Mouse (Mus musculus) G1E (cell line): Measurements from ENCODE around the gene Patz1. TPM values are rescaled to one million over a fixed set of nuclear protein-coding genes. Genes with fewer than 3 reads are reported as not detected.

Experiments
- ATAC-seq: 2 replicates; pipeline ENCODE4 v1.8.0; 2016; ENCODE audit warnings: mild to moderate bottlenecking; ENCODE audit not compliant: insufficient number of reproducible peaks, poor library complexity, low FRiP score, severe bottlenecking; ENCODE audit errors: extremely low read depth
- DNase-seq: peaks from one replicate; pipeline ENCODE4 v3.0.0; 2012; ENCODE audit warnings: low spot score
- H3K27me3 ChIP-seq: 2 replicates; pipeline ENCODE4 v1.6.1; 2012; ENCODE audit warnings: mild to moderate bottlenecking, low read length, inconsistent platforms; ENCODE audit not compliant: insufficient read depth
- H3K36me3 ChIP-seq: replicated peaks from 2 replicates; pipeline ENCODE3; 2012; ENCODE audit warnings: mild to moderate bottlenecking, inconsistent platforms
- H3K4me1 ChIP-seq: 2 replicates; pipeline ENCODE4 v1.6.1; 2012; ENCODE audit warnings: low read depth, low read length, inconsistent platforms, mixed read lengths; ENCODE audit not compliant: insufficient read depth
- H3K4me3 ChIP-seq: 2 replicates; pipeline ENCODE4 v1.5.1; 2012; ENCODE audit warnings: low read depth, mild to moderate bottlenecking, inconsistent platforms, low read length, moderate library complexity, mixed read lengths
- H3K9me3 ChIP-seq: replicated peaks from 2 replicates; pipeline ENCODE4 v1.6.1; 2012; ENCODE audit warnings: inconsistent platforms
- CTCF ChIP-seq: IDR thresholded peaks from 2 replicates; pipeline ENCODE4 v1.5.1; 2012; ENCODE audit warnings: low read depth, low read length, inconsistent platforms, mixed read lengths
- GATA1 ChIP-seq: IDR thresholded peaks from 2 replicates; pipeline ENCODE4 v1.6.1; 2012; ENCODE audit warnings: borderline replicate concordance, low read length, inconsistent platforms, mixed read lengths
- GATA2 ChIP-seq: IDR thresholded peaks from 2 replicates; pipeline ENCODE4 v1.6.1; 2012; ENCODE audit warnings: low read depth, low read length, inconsistent platforms, borderline replicate concordance
- POLR2AphosphoS5 ChIP-seq: IDR thresholded peaks from 2 replicates; pipeline ENCODE4 v1.6.1; 2012; ENCODE audit warnings: low read depth, low read length, inconsistent platforms; ENCODE audit not compliant: insufficient replicate concordance
- TAL1 ChIP-seq: conservative IDR thresholded peaks from 2 replicates; pipeline ENCODE4 v1.6.1; 2012; ENCODE audit warnings: low read depth, low read length, inconsistent platforms, mixed read lengths
- polyA plus RNA-seq: library from polyadenylated mRNA; stranded (reverse); fragments of >175 nt; gene quantifications from 2 replicates; pipeline ENCODE4 v1.2.3, GENCODE M21; 2012
- total RNA-seq, 2 experiments: library from RNA; stranded (forward) in 1 of 2; stranded (reverse) in 1 of 2; fragments of 200-1000 nt in 1 of 2; fragments of >200 nt in 1 of 2; fragmentation: Nextera tagmentation in 1 of 2; gene quantifications; 2 replicates each; pipeline ENCODE4 v1.2.3; 2014 to 2017

Gene Patz1
- total and polyA plus RNA-seq, 3 experiments = 56.5 to 112 (median 71.9) TPM

GRCm38 (mm10) chr11:3318286-3318685 lies 29.6 kb downstream of the Patz1 start:
- Histone ChIP-seq H3K27me3 (no peaks in the 10 kb centered on the region), H3K4me1 (peaks cover 10% of the 10 kb centered on the region), H3K36me3 (peaks cover 59% of the 10 kb centered on the region), H3K9me3 (no peaks in the 10 kb centered on the region), H3K4me3 (no peak overlapping the region)
- ATAC-seq (no peak), DNase-seq (no peak)
- TF ChIP-seq CTCF (no peak), GATA1 (no peak), TAL1 (no peak), POLR2AphosphoS5 (no peak)

DNA sequence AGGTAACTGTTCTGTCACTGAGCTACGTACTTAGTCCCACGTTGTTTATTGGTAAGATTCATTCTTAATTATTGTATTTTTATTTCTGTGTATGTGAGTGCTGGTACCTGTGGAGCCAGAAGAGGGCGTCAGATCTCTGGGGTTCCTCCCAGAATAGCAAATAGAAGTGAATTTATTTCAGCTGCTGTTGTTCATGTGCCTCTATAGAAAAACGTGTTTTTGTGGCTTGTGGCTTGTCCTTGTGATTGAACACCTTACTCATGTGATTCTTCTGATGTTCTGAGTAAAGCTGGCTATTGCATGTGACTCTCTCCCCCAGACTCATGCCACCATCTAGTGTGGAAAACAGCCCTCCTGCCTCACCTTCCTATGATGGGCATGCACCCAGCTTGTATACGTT lies 39.6 kb downstream of the Patz1 start:
- Histone ChIP-seq H3K36me3 (peaks cover 4% of the 10 kb centered on the region), H3K4me3 (no peak overlapping the region), H3K27me3 (peaks cover 32% of the 10 kb centered on the region), H3K4me1 (peaks cover 28% of the 10 kb centered on the region), H3K9me3 (peaks cover 6% of the 10 kb centered on the region; the same call in 1 of the 2 replicates)
- no peak for DNase-seq
- no peak for ATAC-seq
- TF ChIP-seq GATA2 (no peak), GATA1 (no peak), POLR2AphosphoS5 (no peak), CTCF (no peak), TAL1 (no peak)

- no peak for TF ChIP-seq TAL1
- no peak for TF ChIP-seq GATA2
- TF ChIP-seq GATA1 = no peak
- TF ChIP-seq POLR2AphosphoS5 = no peak
- no peak for TF ChIP-seq CTCF
- peaks cover 2% of the 10 kb centered on the region for H3K36me3 ChIP-seq
- H3K27me3 ChIP-seq = peaks cover 32% of the 10 kb centered on the region
- peaks cover 6% of the 10 kb centered on the region; the same call in 1 of the 2 replicates for H3K9me3 ChIP-seq
- DNase-seq (no peak), ATAC-seq (no peak)
- H3K4me3 ChIP-seq = no peak overlapping the region
- peaks cover 28% of the 10 kb centered on the region for H3K4me1 ChIP-seq
Observed at GRCm38 (mm10) chr11:3328806-3329775, 40.4 kb downstream of the Patz1 start.

DNA sequence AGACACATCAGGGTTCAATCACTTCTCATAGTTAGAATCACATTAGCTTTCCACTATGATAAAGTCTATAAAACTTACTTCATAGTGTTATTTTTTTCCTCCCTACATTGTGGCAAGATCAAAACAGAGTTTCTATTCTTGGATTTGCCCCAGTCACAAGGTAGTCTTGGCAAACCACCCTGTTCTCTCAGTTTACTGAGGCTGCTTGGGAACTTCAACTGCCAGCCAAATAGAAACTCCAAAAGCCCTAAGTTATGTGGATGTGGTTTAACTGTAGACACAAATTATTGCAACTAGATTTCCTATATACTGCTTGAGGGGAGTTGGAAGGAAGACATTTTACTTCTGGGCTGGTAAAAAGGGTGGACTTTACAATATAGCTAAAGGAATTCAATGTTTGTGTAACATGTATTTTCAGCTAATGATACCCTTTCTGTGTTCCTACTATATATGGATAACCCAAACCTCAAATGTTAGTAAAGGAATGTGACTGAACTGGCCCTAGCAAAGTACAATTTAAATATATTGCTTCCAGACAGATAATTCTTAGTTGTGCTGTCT lies 41.3 kb downstream of the Patz1 start, which contains the start of gene Pik3ip1:
Gene Pik3ip1, plus strand, starts transcription at position 511 of the 561 bp plus-strand sequence.
- H3K36me3 ChIP-seq = no peaks in the 10 kb centered on the region
- peaks cover 40% of the 10 kb centered on the region for H3K27me3 ChIP-seq
- TF ChIP-seq GATA1 = no peak
- no peak for TF ChIP-seq GATA2
- TF ChIP-seq TAL1 = no peak
- no peak for TF ChIP-seq POLR2AphosphoS5
- no peak for TF ChIP-seq CTCF
- peaks cover 35% of the 10 kb centered on the region for H3K4me1 ChIP-seq
- ATAC-seq = no peak
- no peak within 1 kb of the TSS; the same call in 1 of the 2 replicates for H3K4me3 ChIP-seq
- no peak for DNase-seq
- H3K9me3 ChIP-seq = peaks cover 6% of the 10 kb centered on the region; the same call in 1 of the 2 replicates

DNA sequence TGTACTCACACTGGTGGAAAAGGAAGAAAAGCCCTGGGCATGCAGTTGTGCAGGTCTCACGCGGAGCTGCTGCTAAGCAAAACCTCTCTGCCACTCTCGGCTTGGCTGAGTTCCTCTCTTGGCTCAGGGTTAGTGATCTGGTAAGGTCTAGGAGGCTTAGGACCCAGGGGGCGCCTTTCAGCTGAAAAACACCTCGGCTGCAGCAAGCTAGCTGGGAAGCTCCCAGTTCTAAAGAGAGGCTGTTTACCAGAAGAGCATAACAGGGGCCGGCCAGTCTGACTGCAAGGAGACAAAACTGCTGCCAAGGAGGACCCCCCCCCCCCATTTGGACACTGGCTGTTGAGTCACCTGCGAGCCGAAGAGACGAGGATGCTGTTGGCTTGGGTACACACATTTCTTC lies 41.9 kb downstream of the Patz1 start:
- DNase-seq (no peak), ATAC-seq (no peak)
- H3K4me3 ChIP-seq = no peak overlapping the region
- H3K36me3 ChIP-seq = no peaks in the 10 kb centered on the region
- no peak for TF ChIP-seq TAL1
- TF ChIP-seq POLR2AphosphoS5 = no peak
- TF ChIP-seq GATA1 = no peak
- no peak for TF ChIP-seq GATA2
- TF ChIP-seq CTCF = no peak
- H3K9me3 ChIP-seq = peaks cover 6% of the 10 kb centered on the region; the same call in 1 of the 2 replicates
- H3K27me3 ChIP-seq = peaks cover 45% of the 10 kb centered on the region
- H3K4me1 ChIP-seq = peaks cover 41% of the 10 kb centered on the region
